Mouse (Mus musculus) neural tube, embryonic 13.5 days (tissue): Measurements from ENCODE around the gene Gnl3l. TPM values are rescaled to one million over a fixed set of nuclear protein-coding genes. Genes with fewer than 3 reads are reported as not detected.

ENCODE experiments used
- ATAC-seq: fragments of 200-750 bp; cut with Nextera tagmentation; 2 replicates; pipeline ENCODE4 v1.8.0; 2017; ENCODE audit warnings: low read depth, mild to moderate bottlenecking, moderate TSS enrichment, moderate library complexity
- H3K27ac ChIP-seq: fragments of 300-500 bp; sonication (generic); replicated peaks from 2 replicates; pipeline ENCODE4 v1.5.1; 2015; ENCODE audit warnings: moderate library complexity, mild to moderate bottlenecking, inconsistent platforms
- H3K27me3 ChIP-seq: fragments of 300-500 bp; sonication (generic); 2 replicates; pipeline ENCODE4 v1.6.1; 2015; ENCODE audit warnings: mild to moderate bottlenecking, inconsistent platforms
- H3K36me3 ChIP-seq: fragments of 300-500 bp; sonication (generic); 2 replicates; pipeline ENCODE4 v1.6.1; 2015; ENCODE audit warnings: mild to moderate bottlenecking, inconsistent platforms
- H3K4me1 ChIP-seq: fragments of 300-500 bp; sonication (generic); replicated peaks from 2 replicates; pipeline ENCODE4 v1.6.1; 2015; ENCODE audit warnings: inconsistent platforms
- H3K4me2 ChIP-seq: fragments of 300-500 bp; sonication (generic); 2 replicates; pipeline ENCODE4 v1.6.1; 2015; ENCODE audit warnings: inconsistent platforms, mild to moderate bottlenecking, moderate library complexity
- H3K4me3 ChIP-seq: fragments of 300-500 bp; sonication (generic); 2 replicates; pipeline ENCODE4 v1.5.1; 2015; ENCODE audit warnings: mild to moderate bottlenecking, inconsistent platforms
- H3K9ac ChIP-seq: fragments of 300-500 bp; sonication (generic); 2 replicates; pipeline ENCODE4 v1.6.1; 2015; ENCODE audit warnings: moderate library complexity, mild to moderate bottlenecking, inconsistent platforms
- H3K9me3 ChIP-seq: fragments of 300-500 bp; sonication (generic); 2 replicates; pipeline ENCODE4 v1.6.1; 2016; ENCODE audit warnings: inconsistent platforms
- WGBS: fragments of 180-500 bp; shearing (Covaris S2); methylation state at CpG from one replicate; pipeline ENCODE4 v1.1.7; 2015; 5-methylcytosine and 5-hydroxymethylcytosine counted together
- polyA plus RNA-seq: library from polyadenylated mRNA; unstranded; fragments of >200 nt; fragmentation: Nextera tagmentation; extraction: Ambion mirVana; gene quantifications from 2 replicates; pipeline ENCODE4 v1.2.1, GENCODE M21; 2015

Gene Gnl3l
- polyA plus RNA-seq, 1 experiment from 2014 or later: 70.7 TPM

DNA sequence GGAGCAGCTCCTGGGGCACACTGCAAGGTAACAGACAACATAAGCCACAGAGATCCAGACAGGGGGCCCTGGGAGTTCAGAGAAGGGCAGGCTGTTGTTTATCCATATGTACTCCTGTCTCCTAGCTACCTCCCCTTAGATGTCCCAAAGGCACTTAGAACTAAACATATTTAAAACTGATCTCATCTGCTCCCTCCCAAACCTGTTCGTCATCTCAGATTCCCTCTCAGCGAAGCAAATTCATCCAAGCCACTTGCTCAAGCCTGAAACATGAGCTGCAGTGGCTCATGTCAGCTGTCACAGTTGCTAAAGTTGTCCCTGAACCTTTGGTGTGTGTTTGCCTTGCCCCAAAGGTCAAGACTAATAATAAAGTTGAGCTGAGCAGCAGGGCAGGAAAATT, 61.7 kb downstream of the Gnl3l start:
- WGBS: 52% methylated on average over 2 of the region's 2 CpGs
- Histone ChIP-seq H3K27me3 (no peaks in the 10 kb centered on the region; the same call in 1 of the 2 replicates), H3K27ac (no peak overlapping the region), H3K4me3 (no peak overlapping the region), H3K36me3 (no peaks in the 10 kb centered on the region), H3K9ac (no peak overlapping the region), H3K4me2 (no peak overlapping the region), H3K9me3 (no peaks in the 10 kb centered on the region), H3K4me1 (0 out of 2 replicates have a peak, but pooled peaks cover 4% of the 10 kb centered on the region)
- ATAC-seq: no peak

GRCm38 (mm10) chrX:150954721-150955120, 62.4 kb downstream of the Gnl3l start:
- no peak for ATAC-seq
- Histone ChIP-seq H3K4me3 (no peak overlapping the region), H3K4me2 (no peak overlapping the region), H3K36me3 (no peaks in the 10 kb centered on the region), H3K27ac (no peak overlapping the region), H3K9ac (no peak overlapping the region), H3K4me1 (0 out of 2 replicates have a peak, but pooled peaks cover 4% of the 10 kb centered on the region), H3K9me3 (no peaks in the 10 kb centered on the region), H3K27me3 (no peaks in the 10 kb centered on the region; the same call in 1 of the 2 replicates)
- 73% methylated on average over 1 of the region's 1 CpGs for WGBS

Other genes starting within 250 kb of the Gnl3l start
- gene Maged2, start 203.0 kb downstream of the Gnl3l start, polyA plus RNA-seq: 408 and 440 TPM in 2 replicates
- gene Fgd1, start 28.8 kb upstream of the Gnl3l start, polyA plus RNA-seq: 10.9 and 11.8 TPM in 2 replicates
- 35.6 and 38.0 TPM in 2 replicates for gene Tsr2, start 79.2 kb upstream of the Gnl3l start, polyA plus RNA-seq
- 10.2 and 11.9 TPM in 2 replicates for gene Wnk3, start 180.8 kb upstream of the Gnl3l start, polyA plus RNA-seq